Mouse (Mus musculus) hindbrain, embryonic 13.5 days (tissue): Measurements from ENCODE around the gene S100a3. TPM values are rescaled to one million over a fixed set of nuclear protein-coding genes. Genes with fewer than 3 reads are reported as not detected.

Experiments
- ATAC-seq: fragments of 200-750 bp; cut with Nextera tagmentation; 2 replicates; pipeline ENCODE4 v1.8.0; 2017; ENCODE audit warnings: moderate TSS enrichment; ENCODE audit not compliant: low FRiP score
- H3K27ac ChIP-seq: fragments of 300-500 bp; sonication (generic); 2 replicates; pipeline ENCODE4 v1.5.1; 2015; ENCODE audit warnings: inconsistent platforms, mild to moderate bottlenecking, moderate library complexity
- H3K27me3 ChIP-seq: fragments of 300-500 bp; sonication (generic); 2 replicates; pipeline ENCODE4 v1.6.1; 2015; ENCODE audit warnings: mild to moderate bottlenecking, inconsistent platforms
- H3K36me3 ChIP-seq: fragments of 300-500 bp; sonication (generic); 2 replicates; pipeline ENCODE4 v1.6.1; 2015; ENCODE audit warnings: mild to moderate bottlenecking, inconsistent platforms
- H3K4me1 ChIP-seq: fragments of 300-500 bp; sonication (generic); replicated peaks from 2 replicates; pipeline ENCODE4 v1.6.1; 2015; ENCODE audit warnings: inconsistent platforms
- H3K4me2 ChIP-seq: fragments of 300-500 bp; sonication (generic); 2 replicates; pipeline ENCODE4 v1.6.1; 2015; ENCODE audit warnings: inconsistent platforms, mild to moderate bottlenecking, moderate library complexity
- H3K4me3 ChIP-seq: fragments of 300-500 bp; sonication (generic); 2 replicates; pipeline ENCODE4 v1.5.1; 2015; ENCODE audit warnings: mild to moderate bottlenecking, inconsistent platforms
- H3K9ac ChIP-seq: fragments of 300-500 bp; sonication (generic); 2 replicates; pipeline ENCODE4 v1.6.1; 2015; ENCODE audit warnings: mild to moderate bottlenecking, inconsistent platforms
- H3K9me3 ChIP-seq: fragments of 300-500 bp; sonication (generic); 2 replicates; pipeline ENCODE4 v1.6.1; 2016; ENCODE audit warnings: inconsistent platforms
- WGBS: fragments of 180-500 bp; shearing (Covaris S2); methylation state at CpG from one replicate; pipeline ENCODE4 v1.1.7; 2015; 5-methylcytosine and 5-hydroxymethylcytosine counted together
- polyA plus RNA-seq: library from polyadenylated mRNA; unstranded; fragments of >200 nt; fragmentation: Nextera tagmentation; extraction: Ambion mirVana; gene quantifications from 2 replicates; pipeline ENCODE4 v1.2.1, GENCODE M21; 2015

The S100a3 gene
- polyA plus RNA-seq, 1 experiment from 2014 or later: 1.3 TPM

DNA sequence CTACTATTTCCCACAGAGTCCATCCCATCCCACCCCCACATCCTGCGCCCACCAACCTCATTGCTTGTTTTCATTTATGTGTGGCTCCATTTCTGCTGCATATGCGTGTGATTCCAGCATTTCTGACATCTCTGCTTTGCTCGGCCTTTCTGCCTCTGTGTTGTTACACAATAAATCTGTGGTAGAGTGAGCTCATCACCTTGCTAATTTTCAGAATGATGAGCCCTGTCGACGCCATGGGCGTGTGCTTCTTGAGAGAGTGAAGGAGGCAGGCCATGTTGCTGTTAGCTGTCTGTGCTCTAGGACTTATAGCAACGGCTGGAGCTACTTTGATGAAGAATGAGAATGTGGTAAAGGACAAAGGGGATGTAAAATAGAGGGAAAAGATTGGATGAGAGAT lies 80.6 kb downstream of the S100a3 start:
- Histone ChIP-seq H3K27me3 (no peaks in the 10 kb centered on the region), H3K36me3 (no peaks in the 10 kb centered on the region), H3K4me2 (no peak overlapping the region), H3K9me3 (no peaks in the 10 kb centered on the region), H3K4me3 (no peak overlapping the region), H3K27ac (no peak overlapping the region), H3K9ac (no peak overlapping the region), H3K4me1 (no peaks in the 10 kb centered on the region)
- ATAC-seq: no peak
- WGBS: 86% methylated on average over 7 of the region's 7 CpGs

DNA sequence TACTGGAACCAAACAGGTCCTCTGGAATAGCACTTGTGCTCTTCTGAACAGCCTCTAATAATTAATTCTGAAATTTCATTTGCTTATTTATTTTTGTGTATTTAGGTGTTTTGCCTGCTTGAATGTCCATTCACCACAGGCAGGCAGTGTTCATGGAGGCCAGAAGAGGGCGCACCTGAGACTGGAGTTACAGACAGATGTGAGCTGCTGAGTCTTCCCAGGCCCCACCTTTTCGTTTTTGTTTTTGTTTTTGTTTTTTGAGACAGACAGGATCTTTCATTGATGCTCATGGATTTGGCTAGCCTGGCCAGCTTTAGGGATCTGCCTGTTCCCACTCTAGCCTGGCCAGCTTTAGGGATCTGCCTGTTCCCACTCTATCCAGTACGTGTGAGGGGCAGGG lies 83.8 kb downstream of the S100a3 start:
- Histone ChIP-seq H3K9ac (no peak overlapping the region), H3K4me1 (no peaks in the 10 kb centered on the region), H3K4me2 (no peak overlapping the region), H3K36me3 (no peaks in the 10 kb centered on the region), H3K27me3 (no peaks in the 10 kb centered on the region), H3K9me3 (no peaks in the 10 kb centered on the region), H3K4me3 (no peak overlapping the region), H3K27ac (no peak overlapping the region)
- ATAC-seq: no peak
- 51% methylated on average over 3 of the region's 3 CpGs for WGBS

DNA sequence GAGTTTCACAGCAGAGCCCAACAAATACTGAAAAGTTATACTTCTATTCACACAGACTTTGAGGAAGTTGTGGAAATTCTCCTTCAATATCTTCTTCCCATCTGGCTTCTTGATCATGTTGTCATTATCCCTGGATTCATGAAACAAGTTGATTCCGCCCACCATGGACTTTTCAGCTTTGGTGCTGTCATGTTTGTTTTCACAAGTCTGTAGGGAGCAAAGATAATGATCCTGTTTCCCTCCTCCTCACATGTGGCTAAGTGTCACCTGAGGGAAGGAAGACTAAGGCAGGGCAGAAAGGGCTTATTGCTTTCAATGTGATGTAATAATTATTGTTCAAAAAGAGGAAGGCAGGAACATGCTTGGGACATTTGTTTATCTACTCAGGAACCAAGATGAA lies 86.9 kb downstream of the S100a3 start:
- H3K27ac ChIP-seq: no peak overlapping the region
- H3K4me1 ChIP-seq: no peaks in the 10 kb centered on the region
- no peaks in the 10 kb centered on the region for H3K27me3 ChIP-seq
- no peaks in the 10 kb centered on the region for H3K9me3 ChIP-seq
- no peak overlapping the region for H3K4me3 ChIP-seq
- 91% methylated on average over 1 of the region's 1 CpGs for WGBS
- H3K4me2 ChIP-seq: no peak overlapping the region
- H3K36me3 ChIP-seq: no peaks in the 10 kb centered on the region
- no peak overlapping the region for H3K9ac ChIP-seq
- no peak for ATAC-seq

DNA sequence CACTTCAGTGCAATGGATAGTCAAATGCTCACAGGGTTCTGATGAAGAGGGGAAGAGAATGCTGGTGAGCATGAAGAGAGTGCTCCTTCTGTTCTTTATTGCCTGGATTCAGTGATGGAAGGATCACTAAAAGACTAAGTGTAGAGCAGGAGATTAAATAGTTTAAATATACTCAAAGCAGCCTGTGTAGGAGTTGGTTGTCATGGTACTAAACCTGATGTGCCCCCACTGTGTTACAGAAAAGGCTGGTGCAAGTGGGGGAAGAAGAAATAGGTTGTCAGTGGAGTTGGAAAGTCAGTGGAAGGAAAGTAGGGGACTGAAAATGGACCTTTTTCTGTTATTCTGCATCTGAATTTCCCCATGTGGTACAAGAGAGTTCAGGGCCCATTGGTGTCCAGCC lies 88.6 kb downstream of the S100a3 start:
- H3K4me1 ChIP-seq: no peaks in the 10 kb centered on the region
- H3K36me3 ChIP-seq: no peaks in the 10 kb centered on the region
- no peak overlapping the region for H3K27ac ChIP-seq
- no peak overlapping the region for H3K9ac ChIP-seq
- H3K9me3 ChIP-seq: no peaks in the 10 kb centered on the region
- no peak overlapping the region for H3K4me2 ChIP-seq
- no peak overlapping the region for H3K4me3 ChIP-seq
- H3K27me3 ChIP-seq: 0 out of 2 replicates have a peak, but pooled peaks cover 1% of the 10 kb centered on the region
- ATAC-seq: no peak

DNA sequence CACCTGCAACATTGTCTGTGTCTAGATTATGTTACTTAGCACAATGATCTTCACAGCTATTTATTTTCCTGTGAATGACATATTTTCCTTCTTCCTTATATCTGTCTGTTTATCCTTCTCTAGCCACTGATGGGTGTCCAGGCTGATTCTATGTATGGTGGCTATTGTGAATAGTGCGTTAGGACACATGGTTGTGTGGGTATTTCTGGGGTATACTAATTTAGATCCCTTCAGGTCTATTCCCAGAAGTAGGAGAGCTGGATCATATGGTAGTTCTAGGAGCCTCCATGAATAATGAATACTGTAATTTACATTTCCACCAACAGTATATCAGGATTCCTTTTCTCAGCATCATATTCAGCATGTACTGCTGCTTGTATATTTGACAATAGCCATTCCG lies 89.5 kb downstream of the S100a3 start:
- no peaks in the 10 kb centered on the region for H3K4me1 ChIP-seq
- no peaks in the 10 kb centered on the region for H3K36me3 ChIP-seq
- no peak overlapping the region for H3K9ac ChIP-seq
- 0 out of 2 replicates have a peak, but pooled peaks cover 5% of the 10 kb centered on the region for H3K27me3 ChIP-seq
- 94% methylated on average over 2 of the region's 2 CpGs for WGBS
- H3K9me3 ChIP-seq: no peaks in the 10 kb centered on the region
- no peak overlapping the region for H3K27ac ChIP-seq
- no peak for ATAC-seq
- H3K4me2 ChIP-seq: no peak overlapping the region
- no peak overlapping the region for H3K4me3 ChIP-seq

Other genes starting within 250 kb of the S100a3 start
- gene Slc27a3, start 170.6 kb upstream of the S100a3 start, polyA plus RNA-seq: 24.9 and 26.5 TPM in 2 replicates
- gene Ints3, start 127.0 kb upstream of the S100a3 start, polyA plus RNA-seq: 29.9 and 30.1 TPM in 2 replicates
- gene Npr1, start 94.7 kb upstream of the S100a3 start, polyA plus RNA-seq: 3.5 and 3.7 TPM in 2 replicates
- 303 and 314 TPM in 2 replicates for gene Ilf2, start 84.5 kb upstream of the S100a3 start, polyA plus RNA-seq
- 90.1 and 95.6 TPM in 2 replicates for gene Snapin, start 69.5 kb upstream of the S100a3 start, polyA plus RNA-seq
- gene Chtop, start 51.1 kb upstream of the S100a3 start, polyA plus RNA-seq: 195 and 197 TPM in 2 replicates
- 8.4 and 9.5 TPM in 2 replicates for gene S100a1, start 46.2 kb upstream of the S100a3 start, polyA plus RNA-seq
- gene S100a13, start 46.1 kb upstream of the S100a3 start, polyA plus RNA-seq: 10.6 and 12.2 TPM in 2 replicates
- gene S100a14, start 33.7 kb upstream of the S100a3 start, polyA plus RNA-seq: not detected in 2 replicates
- 33.6 and 37.9 TPM in 2 replicates for gene S100a16, start 23.3 kb upstream of the S100a3 start, polyA plus RNA-seq
- gene S100a2, start 29.7 kb downstream of the S100a3 start, polyA plus RNA-seq: not detected in 2 replicates
- not detected in 2 replicates for gene Gm42674, start 41.3 kb downstream of the S100a3 start, polyA plus RNA-seq
- 0.75 and 1.5 TPM in 2 replicates for gene S100a4, start 43.2 kb downstream of the S100a3 start, polyA plus RNA-seq
- gene S100a5, start 47.9 kb downstream of the S100a3 start, polyA plus RNA-seq: not detected in 2 replicates
- gene S100a6, start 52.3 kb downstream of the S100a3 start, polyA plus RNA-seq: 38.4 and 42.3 TPM in 2 replicates
- not detected in 2 replicates for gene S100a7a, start 93.4 kb downstream of the S100a3 start, polyA plus RNA-seq
- gene S100a8, start 108.4 kb downstream of the S100a3 start, polyA plus RNA-seq: 8.9 and 11.2 TPM in 2 replicates
- gene S100a9, start 135.1 kb downstream of the S100a3 start, polyA plus RNA-seq: 5.9 and 7.7 TPM in 2 replicates
- gene Pglyrp4, start 166.3 kb downstream of the S100a3 start, polyA plus RNA-seq: not detected in 2 replicates
- gene Gm5849, start 217.3 kb downstream of the S100a3 start, polyA plus RNA-seq: not detected in 2 replicates